18 mouse cellular contexts compared by ENCODE assay signal in the genomic region with DNA sequence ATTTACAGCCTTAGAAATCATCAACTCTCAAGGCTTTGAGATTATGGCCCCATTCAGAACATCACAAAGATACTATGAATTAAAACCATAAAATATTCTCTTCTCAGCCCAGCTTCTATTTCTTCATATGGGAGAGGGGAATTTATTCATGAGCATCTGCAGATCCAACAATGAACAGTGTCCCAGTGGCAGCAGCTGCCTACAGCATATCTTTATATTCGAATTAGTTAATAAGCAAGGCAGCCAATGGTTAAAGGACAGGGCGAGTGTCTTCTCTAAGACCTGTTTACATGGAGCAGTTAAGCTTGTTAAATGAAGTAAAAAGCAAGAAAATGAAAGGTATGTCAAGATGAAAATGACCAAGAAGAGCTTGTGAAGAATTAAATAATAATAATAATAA.
"Had no signal": no experiment of that assay in that cellular context is flagged by ENCODE, and none has a peak within 500 bp of the region (broad histone marks: within the 10 kb centered on the region; RNA-seq: fewer than 3 reads in every experiment).

No protein-coding gene starts in this region.

- H3K36me3 ChIP-seq: kidney, embryonic 15.5 days; liver, embryonic 13.5 days; neural tube, embryonic 13.5 days; stomach, embryonic 15.5 days had no signal

- H3K4me2 ChIP-seq: kidney, embryonic 15.5 days; liver, embryonic 13.5 days; neural tube, embryonic 13.5 days; stomach, embryonic 15.5 days had no signal

- H3K4me3 ChIP-seq: kidney, embryonic 15.5 days; left cerebral cortex, adult 2 months; liver, embryonic 13.5 days; myocyte; neural tube, embryonic 13.5 days; stomach, embryonic 15.5 days had no signal

- H3K9me3 ChIP-seq: kidney, embryonic 15.5 days; liver, embryonic 13.5 days; neural tube, embryonic 13.5 days; stomach, embryonic 15.5 days had no signal

- H3K9ac ChIP-seq: kidney, embryonic 15.5 days; liver, embryonic 13.5 days; neural tube, embryonic 13.5 days; stomach, embryonic 15.5 days had no signal

- H3K4me1 ChIP-seq: kidney, embryonic 15.5 days; liver, embryonic 13.5 days; neural tube, embryonic 13.5 days; stomach, embryonic 15.5 days had no signal

- DNase-seq: kidney, adult 11 months; kidney, adult 8-10 months; kidney, postnatal 10 days; kidney, postnatal 36 days; layer of hippocampus, postnatal 36 days; liver, embryonic 13.5 days; lung, adult 2 months; lung, postnatal 14 days; lung, postnatal 4 days; retina, postnatal 1 day; right cerebral cortex, postnatal 25 days; spleen, adult 18-20 months; thymus, postnatal 25 days had no signal

- H3K27ac ChIP-seq: kidney, embryonic 15.5 days; left cerebral cortex, adult 2 months; liver, embryonic 13.5 days; neural tube, embryonic 13.5 days; stomach, embryonic 15.5 days had no signal

- H3K27me3 ChIP-seq: kidney, embryonic 15.5 days; liver, embryonic 13.5 days; neural tube, embryonic 13.5 days; stomach, embryonic 15.5 days had no signal
